Mouse (Mus musculus): Measurements from ENCODE around the gene Igf2bp1. TPM values are rescaled to one million over a fixed set of nuclear protein-coding genes. Genes with fewer than 3 reads are reported as not detected.

The Igf2bp1 gene
- polyA plus RNA-seq, 1 experiment: not detected

- Histone ChIP-seq H3K27ac (ENCODE audit: insufficient read depth, low read depth, low read length) (no peak overlapping the region), H3K4me1 (ENCODE audit: control insufficient read depth, insufficient read depth, low read length) (no peaks in the 10 kb centered on the region), H3K4me3 (ENCODE audit: insufficient read depth, low read length) (no peak overlapping the region)
- TF ChIP-seq CTCF (IDR thresholded peaks at IDR 0.05; ENCODE audit: low read depth, low read length): no peak
- TF ChIP-seq POLR2A (IDR thresholded peaks at IDR 0.05; ENCODE audit: borderline replicate concordance, low read depth, low read length): no peak
Measured at GRCm38 (mm10) chr11:96008827-96009226, 3.1 kb upstream of the Igf2bp1 start.

GRCm38 (mm10) chr11:96007516-96008235 is 1.9 kb upstream of the Igf2bp1 start:
- TF ChIP-seq CTCF (IDR thresholded peaks at IDR 0.05; ENCODE audit: low read depth, low read length): no peak
- no peak for TF ChIP-seq POLR2A (IDR thresholded peaks at IDR 0.05; ENCODE audit: borderline replicate concordance, low read depth, low read length)
- Histone ChIP-seq H3K4me3 (ENCODE audit: insufficient read depth, low read length) (peak overlapping the region; percentile 20), H3K4me1 (ENCODE audit: control insufficient read depth, insufficient read depth, low read length) (no peaks in the 10 kb centered on the region), H3K27ac (ENCODE audit: insufficient read depth, low read depth, low read length) (no peak overlapping the region)

GRCm38 (mm10) chr11:96006852-96007515 is 1.2 kb upstream of the Igf2bp1 start:
- Histone ChIP-seq H3K27ac (ENCODE audit: insufficient read depth, low read depth, low read length) (no peak overlapping the region), H3K4me1 (ENCODE audit: control insufficient read depth, insufficient read depth, low read length) (no peaks in the 10 kb centered on the region), H3K4me3 (ENCODE audit: insufficient read depth, low read length) (peak overlapping the region; percentile 20)
- no peak for TF ChIP-seq POLR2A (IDR thresholded peaks at IDR 0.05; ENCODE audit: borderline replicate concordance, low read depth, low read length)
- TF ChIP-seq CTCF (IDR thresholded peaks at IDR 0.05; ENCODE audit: low read depth, low read length): no peak

- H3K4me1 ChIP-seq (ENCODE audit: control insufficient read depth, insufficient read depth, low read length): no peaks in the 10 kb centered on the region
- no peak overlapping the region for H3K4me3 ChIP-seq (ENCODE audit: insufficient read depth, low read length)
- no peak overlapping the region for H3K27ac ChIP-seq (ENCODE audit: insufficient read depth, low read depth, low read length)
- no peak for TF ChIP-seq POLR2A (IDR thresholded peaks at IDR 0.05; ENCODE audit: borderline replicate concordance, low read depth, low read length)
- TF ChIP-seq CTCF (IDR thresholded peaks at IDR 0.05; ENCODE audit: low read depth, low read length): no peak
Measured at GRCm38 (mm10) chr11:96006367-96006851, 669 bp upstream of the Igf2bp1 start.

- Histone ChIP-seq H3K4me1 (ENCODE audit: control insufficient read depth, insufficient read depth, low read length) (no peaks in the 10 kb centered on the region), H3K4me3 (ENCODE audit: insufficient read depth, low read length) (peak overlapping the region; percentile 46), H3K27ac (ENCODE audit: insufficient read depth, low read depth, low read length) (no peak overlapping the region)
- TF ChIP-seq POLR2A (IDR thresholded peaks at IDR 0.05; ENCODE audit: borderline replicate concordance, low read depth, low read length) (no peak), CTCF (IDR thresholded peaks at IDR 0.05; ENCODE audit: low read depth, low read length) (no peak)
Measured at GRCm38 (mm10) chr11:96004793-96005402, 842 bp downstream of the Igf2bp1 start.

- TF ChIP-seq POLR2A (IDR thresholded peaks at IDR 0.05; ENCODE audit: borderline replicate concordance, low read depth, low read length): no peak
- TF ChIP-seq CTCF (IDR thresholded peaks at IDR 0.05; ENCODE audit: low read depth, low read length): no peak
- no peaks in the 10 kb centered on the region for H3K4me1 ChIP-seq (ENCODE audit: control insufficient read depth, insufficient read depth, low read length)
- peak overlapping the region; percentile 37 for H3K4me3 ChIP-seq (ENCODE audit: insufficient read depth, low read length)
- H3K27ac ChIP-seq (ENCODE audit: insufficient read depth, low read depth, low read length): no peak overlapping the region
Measured at GRCm38 (mm10) chr11:96003969-96004792, 1.6 kb downstream of the Igf2bp1 start.

- no peak overlapping the region for H3K27ac ChIP-seq (ENCODE audit: insufficient read depth, low read depth, low read length)
- H3K4me3 ChIP-seq (ENCODE audit: insufficient read depth, low read length): no peak overlapping the region
- no peaks in the 10 kb centered on the region for H3K4me1 ChIP-seq (ENCODE audit: control insufficient read depth, insufficient read depth, low read length)
- no peak for TF ChIP-seq POLR2A (IDR thresholded peaks at IDR 0.05; ENCODE audit: borderline replicate concordance, low read depth, low read length)
- TF ChIP-seq CTCF (IDR thresholded peaks at IDR 0.05; ENCODE audit: low read depth, low read length): no peak
Measured at GRCm38 (mm10) chr11:96003100-96003900, 2.4 kb downstream of the Igf2bp1 start.

- Histone ChIP-seq H3K4me3 (ENCODE audit: insufficient read depth, low read length) (no peak overlapping the region), H3K4me1 (ENCODE audit: control insufficient read depth, insufficient read depth, low read length) (no peaks in the 10 kb centered on the region), H3K27ac (ENCODE audit: insufficient read depth, low read depth, low read length) (no peak overlapping the region)
- TF ChIP-seq CTCF (IDR thresholded peaks at IDR 0.05; ENCODE audit: low read depth, low read length) (no peak), POLR2A (IDR thresholded peaks at IDR 0.05; ENCODE audit: borderline replicate concordance, low read depth, low read length) (no peak)
Measured at GRCm38 (mm10) chr11:95994151-95994550, 11.6 kb downstream of the Igf2bp1 start.
